Mouse (Mus musculus) cerebellum, adult 8-10 months (tissue): Measurements from ENCODE around the gene Cenpv.

Experiments used
- DNase-seq: peaks from one replicate; pipeline ENCODE4 v3.0.0; 2022

Gene Cenpv

DNA sequence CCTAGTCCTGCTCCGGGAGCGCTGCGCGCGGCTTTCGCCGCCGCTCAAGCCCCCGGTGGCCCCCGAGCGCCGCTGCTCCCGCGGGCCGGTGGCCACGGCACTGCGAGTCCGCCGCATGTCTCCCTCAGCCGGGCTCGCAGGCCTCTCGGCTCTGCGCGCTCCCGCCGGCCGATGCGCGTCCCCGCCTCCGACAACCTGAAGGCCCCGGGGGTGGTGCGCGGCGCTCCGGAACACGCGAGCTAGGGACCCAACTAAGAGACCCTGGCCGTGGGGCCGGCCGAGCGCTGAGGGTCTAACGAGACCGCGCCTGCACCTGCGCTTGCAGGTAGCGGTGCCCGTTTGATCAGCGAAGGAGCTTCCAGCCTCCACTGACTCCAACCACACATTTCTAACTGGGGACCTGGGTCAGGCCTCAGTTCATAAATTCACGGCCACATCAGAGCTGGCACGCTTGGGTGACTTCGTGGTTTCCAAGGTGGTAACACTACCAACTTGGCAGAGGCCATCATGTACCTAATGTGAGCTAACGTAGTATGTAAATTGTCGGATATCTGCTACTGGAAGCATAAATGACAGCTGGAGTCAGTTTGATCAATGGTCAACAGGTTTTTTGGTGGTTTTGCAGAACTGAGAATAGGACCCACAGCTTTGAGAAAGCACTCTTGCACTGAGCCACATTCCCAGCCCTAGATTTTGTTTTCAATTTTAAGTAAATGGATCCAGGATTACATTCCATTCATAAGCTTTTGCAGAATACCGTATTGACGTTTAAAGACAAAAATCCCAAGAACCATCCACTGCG lies at the start of gene Cenpv:
Gene Cenpv (minus strand): TSS at position 173 of the 802 bp plus-strand sequence.
- DNase-seq: peak; percentile 85

GRCm38 (mm10) chr11:62587034-62587433 lies 48.0 kb upstream of the Cenpv start:
- no peak for DNase-seq

DNA sequence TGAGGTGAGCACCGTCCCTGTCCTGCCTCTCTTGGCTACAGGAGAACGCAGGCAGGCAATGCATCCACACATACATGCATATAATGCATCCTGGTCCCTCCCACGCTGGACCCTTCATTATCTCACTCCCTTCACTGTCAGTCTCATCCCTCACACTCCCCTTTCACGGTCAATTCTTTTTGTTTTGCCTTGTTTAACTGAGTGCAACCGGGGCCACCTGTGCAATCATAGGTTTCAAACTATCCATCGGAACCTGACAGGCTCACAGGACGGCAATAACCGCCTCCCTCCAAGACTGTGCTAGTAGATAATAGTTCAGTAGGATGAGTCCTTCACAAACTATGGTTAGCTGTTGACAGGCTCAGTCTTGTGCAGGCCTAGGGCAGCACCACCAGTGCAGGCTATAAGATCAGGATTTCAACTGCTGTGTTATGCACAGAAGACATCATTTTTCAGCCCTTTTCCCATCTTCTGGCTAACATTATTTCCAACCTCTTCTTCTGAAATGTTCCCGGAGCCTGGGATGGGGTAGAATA lies 45.7 kb upstream of the Cenpv start:
- DNase-seq: no peak

- DNase-seq: no peak
Measured at GRCm38 (mm10) chr11:62583031-62583430, 44.0 kb upstream of the Cenpv start.

DNA sequence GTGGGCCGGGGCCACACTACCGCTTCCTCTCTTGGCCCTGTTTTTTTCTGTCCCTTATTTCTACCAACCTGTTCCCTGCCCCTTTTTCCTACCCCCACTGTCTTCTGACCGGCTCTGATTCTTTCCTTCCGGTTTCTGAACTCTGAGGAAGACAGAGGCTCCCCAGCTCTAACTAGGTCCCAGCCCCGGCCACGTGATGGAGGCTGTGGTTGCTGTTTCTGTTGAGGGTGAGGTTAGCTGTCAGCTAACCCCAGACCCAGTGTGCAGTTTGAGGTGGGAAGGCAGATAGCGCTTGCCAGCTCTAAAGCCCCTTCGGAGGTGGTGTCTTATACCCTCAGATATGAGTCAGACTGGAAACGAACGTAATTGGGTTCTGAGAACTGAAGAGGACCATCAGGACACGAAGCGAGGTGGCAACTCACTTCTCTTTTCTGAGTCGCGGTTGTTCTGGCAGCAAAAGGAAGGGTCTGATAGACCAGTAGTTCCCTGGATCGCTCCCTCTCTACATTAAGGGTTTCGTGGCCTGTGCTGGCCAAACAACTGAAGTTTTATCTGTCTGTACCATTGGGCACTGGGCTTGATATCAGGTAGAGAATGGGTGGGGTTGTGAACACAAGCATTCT lies 37.6 kb upstream of the Cenpv start:
- no peak for DNase-seq

GRCm38 (mm10) chr11:62575659-62576438 lies 36.8 kb upstream of the Cenpv start:
- DNase-seq: peak; percentile 76

GRCm38 (mm10) chr11:62575297-62575658 lies 36.2 kb upstream of the Cenpv start:
- peak; percentile 91 for DNase-seq

- DNase-seq: no peak
Measured at GRCm38 (mm10) chr11:62574703-62575085, 35.6 kb upstream of the Cenpv start.

GRCm38 (mm10) chr11:62573959-62574702 lies 35.1 kb upstream of the Cenpv start, which contains the start of gene Trpv2:
Trpv2 (plus strand) TSS chr11:62574486.
- DNase-seq: no peak

DNA sequence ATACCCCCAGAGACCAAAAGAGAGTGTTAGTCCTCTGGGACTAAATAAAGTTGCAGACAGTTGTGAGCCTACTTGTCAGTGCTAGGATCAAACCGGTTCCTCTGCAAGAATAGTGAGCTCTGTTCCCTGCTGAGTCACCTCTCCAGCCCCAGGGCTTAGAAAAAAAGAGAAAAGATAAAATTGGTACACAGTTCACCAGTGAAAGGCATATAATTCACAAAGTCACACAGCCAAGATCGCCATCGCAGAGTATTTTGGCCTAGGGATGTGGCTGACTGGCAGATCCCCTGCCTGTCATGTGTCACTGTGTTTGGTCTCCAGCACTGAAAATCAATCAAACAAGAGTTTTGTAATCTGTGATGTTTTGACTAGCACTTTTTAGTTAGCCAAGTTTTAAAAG lies 29.2 kb upstream of the Cenpv start:
- no peak for DNase-seq

- DNase-seq: no peak
Measured at GRCm38 (mm10) chr11:62566211-62566610, 27.1 kb upstream of the Cenpv start.

DNA sequence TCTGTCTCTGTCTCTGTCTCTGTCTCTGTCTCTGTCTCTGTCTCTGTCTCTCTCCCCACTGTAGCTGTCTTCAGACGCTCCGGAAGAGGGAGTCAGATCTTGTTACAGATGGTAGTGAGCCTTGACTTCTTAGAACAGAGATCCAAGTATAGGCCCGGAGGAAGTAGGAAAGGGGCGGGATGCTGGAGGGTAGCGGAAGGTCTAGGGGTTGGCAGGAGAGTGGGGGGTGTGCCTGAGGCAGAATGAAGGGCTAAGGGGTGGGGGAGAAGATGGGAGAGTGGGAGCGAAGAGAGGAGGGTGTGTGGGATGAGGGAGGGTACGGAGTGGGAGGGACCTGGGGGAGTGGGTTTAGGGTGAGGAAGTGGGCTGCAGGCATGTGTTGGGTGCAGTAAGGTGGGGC lies 26.7 kb upstream of the Cenpv start:
- DNase-seq: no peak

DNA sequence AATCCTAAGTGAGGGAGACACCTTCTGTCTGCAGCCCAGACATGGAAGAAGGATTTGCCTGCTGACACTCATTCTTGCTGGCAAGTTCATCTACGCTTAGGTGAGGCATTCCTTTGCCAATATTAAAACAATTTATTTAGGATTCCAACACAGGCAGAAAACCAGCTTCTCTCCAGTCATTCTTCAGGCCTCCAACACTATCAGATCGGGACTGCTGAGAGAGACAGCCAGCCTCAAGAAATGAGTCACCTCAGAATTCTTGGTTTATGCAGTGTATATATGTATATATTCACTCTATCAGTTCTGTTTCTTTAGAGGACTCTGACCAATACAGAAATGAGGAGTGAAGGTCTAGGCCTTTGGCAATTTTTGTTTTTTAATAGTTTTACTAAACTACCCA lies 24.5 kb upstream of the Cenpv start:
- DNase-seq: no peak

DNA sequence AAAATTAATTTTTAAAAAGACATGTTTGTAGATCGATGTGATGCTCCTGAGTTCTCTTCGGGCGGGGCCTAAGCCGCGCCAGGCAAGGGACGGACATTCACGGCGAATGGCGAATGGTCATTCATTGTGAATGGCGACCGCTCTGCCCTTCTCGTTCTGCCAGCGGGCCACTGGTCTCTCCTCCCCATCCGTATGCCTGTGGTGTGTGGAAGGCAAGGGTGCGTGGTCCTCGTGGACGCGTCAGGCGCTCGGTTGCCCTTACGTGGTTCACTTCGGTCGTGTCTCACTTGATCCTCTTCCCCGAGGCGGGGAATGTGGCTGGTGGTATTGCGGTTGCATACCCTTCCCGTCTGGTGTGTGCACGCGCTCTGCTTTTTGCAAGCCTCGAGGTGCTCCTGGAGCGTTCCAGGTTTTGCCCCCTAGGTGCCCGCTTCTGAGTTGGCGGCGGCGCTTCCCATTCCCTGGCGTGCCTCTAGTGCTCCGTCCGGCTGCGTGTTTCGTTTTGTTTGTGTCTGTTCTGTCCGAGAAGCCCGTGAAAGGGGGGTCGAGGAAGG lies 21.5 kb upstream of the Cenpv start:
- no peak for DNase-seq

GRCm38 (mm10) chr11:62558961-62559646 lies 20.0 kb upstream of the Cenpv start:
- no peak for DNase-seq

DNA sequence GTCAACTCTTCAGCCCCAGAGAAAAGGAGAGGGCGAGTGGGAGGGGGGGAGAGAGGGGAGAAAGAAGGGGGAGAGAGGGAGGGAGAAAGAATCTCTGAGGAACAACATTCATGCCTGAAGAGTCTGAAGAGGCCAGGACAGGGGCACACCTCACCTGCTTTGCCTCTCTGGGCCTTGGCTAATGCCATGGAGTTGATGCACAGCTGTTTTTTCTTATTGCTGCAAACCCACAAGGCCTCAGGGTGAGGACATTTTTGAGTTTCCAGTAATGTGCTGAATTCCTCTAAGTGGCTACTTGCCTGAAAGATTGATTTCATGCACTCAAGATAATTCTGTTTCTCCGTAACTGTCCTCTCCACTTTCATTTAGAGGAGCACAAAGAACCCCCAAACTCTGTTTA lies 19.1 kb upstream of the Cenpv start:
- no peak for DNase-seq

DNA sequence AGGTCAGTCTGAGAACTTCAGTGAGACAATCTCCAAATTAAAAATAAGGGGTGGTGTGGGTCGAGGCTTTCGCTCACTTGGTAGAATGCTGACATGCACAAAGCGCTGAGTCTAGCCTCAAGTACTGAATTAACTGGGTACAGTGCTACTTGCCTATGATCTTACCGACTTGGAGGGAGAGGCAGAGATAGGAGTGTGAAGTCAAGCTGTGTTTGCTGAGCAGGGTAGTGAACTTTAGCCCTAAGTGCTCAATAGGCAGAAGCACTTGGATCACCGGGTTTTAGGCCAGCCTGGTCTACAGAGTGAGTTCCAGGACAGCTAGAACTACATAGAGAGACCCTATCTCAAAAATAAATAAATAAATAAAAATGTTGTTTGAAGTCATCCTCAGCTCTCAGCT lies 18.1 kb upstream of the Cenpv start:
- no peak for DNase-seq

- no peak for DNase-seq
Measured at GRCm38 (mm10) chr11:62555896-62556412, 16.9 kb upstream of the Cenpv start.

GRCm38 (mm10) chr11:62554934-62555517 lies 16.0 kb upstream of the Cenpv start:
- DNase-seq: no peak

DNA sequence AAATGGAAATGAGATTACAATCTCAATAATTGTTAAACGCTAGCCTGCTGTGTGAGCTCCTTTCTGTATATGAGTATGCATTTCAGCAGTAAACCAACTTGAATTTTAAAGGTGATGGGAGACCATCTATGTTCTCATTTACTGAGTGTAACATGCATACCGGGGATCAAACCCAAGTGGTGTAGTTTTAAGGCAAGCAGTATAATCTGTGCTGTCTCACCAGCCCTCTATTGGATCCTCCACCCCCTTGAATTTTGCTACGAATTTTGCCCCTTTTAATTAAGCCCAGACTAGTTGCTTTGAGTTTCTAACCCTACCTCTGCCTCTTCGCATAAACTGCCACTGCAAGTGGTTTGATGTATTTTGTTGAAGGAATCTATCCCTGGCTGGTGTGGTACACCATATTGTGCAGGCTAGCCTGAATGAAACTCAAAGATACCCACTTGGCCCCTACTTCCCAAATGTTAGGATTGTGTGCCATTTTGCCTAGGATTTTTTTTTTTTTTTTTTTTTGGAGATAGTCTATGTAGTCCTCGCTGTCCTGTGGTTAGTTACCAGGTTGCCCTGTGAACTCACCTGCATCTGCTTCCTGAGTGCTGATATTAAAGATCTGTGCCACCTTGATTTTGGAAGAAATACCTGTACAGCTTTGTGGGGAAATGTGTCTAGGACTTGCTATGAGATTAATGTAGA lies 15.2 kb upstream of the Cenpv start:
- no peak for DNase-seq

- DNase-seq: no peak
Measured at GRCm38 (mm10) chr11:62553633-62554032, 14.6 kb upstream of the Cenpv start.
